Mouse (Mus musculus) splenic B cell, adult 2 months (primary cell): ENCODE data around the gene Laptm4a.
"Not testable (repeated sequence)": the region's sequence is repeated elsewhere in the genome, so short reads cannot be mapped to it uniquely, and the experiment has no call there.

Experiments used
- DNase-seq: peaks from one replicate; pipeline ENCODE4 v3.0.0-alpha.2; 2011; ENCODE audit warnings: low read depth, low spot score
- H3K27me3 ChIP-seq: 2 replicates; pipeline ENCODE4 v1.6.1; 2012; ENCODE audit warnings: mild to moderate bottlenecking, low read length, moderate library complexity, mixed read lengths; ENCODE audit not compliant: control insufficient read depth, poor library complexity, insufficient read depth, severe bottlenecking
- H3K36me3 ChIP-seq: 2 replicates; pipeline ENCODE4 v1.6.1; 2012; ENCODE audit warnings: mild to moderate bottlenecking, low read length, moderate library complexity, mixed read lengths; ENCODE audit not compliant: control insufficient read depth, poor library complexity, insufficient read depth, severe bottlenecking

Laptm4a gene

DNA sequence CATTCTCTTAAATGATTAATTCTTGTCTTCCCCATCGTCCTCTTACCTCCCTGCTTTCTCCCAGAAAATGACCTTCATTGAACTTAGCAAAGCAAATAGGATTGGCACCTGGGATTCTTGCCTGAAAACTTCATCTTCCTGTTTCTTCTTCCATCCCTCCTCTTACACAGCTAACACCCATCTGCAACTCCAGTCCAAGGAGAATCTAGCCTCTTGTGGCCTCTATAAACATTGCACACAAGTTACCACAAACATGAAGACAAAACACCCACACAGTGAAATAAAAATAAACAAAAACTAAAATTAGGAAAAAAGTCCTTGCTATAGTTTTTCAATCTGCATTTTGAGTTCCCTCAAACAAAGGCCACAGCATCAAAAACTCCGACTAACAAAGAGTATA, 2.1 kb downstream of the Laptm4a start:
- 0 out of 2 replicates have a peak, but pooled peaks cover 1% of the 10 kb centered on the region for H3K36me3 ChIP-seq
- H3K27me3 ChIP-seq = no peaks in the 10 kb centered on the region
- no peak for DNase-seq

GRCm38 (mm10) chr12:8927652-8928051, 6.2 kb downstream of the Laptm4a start:
- Histone ChIP-seq H3K36me3 (0 out of 2 replicates have a peak, but pooled peaks cover 1% of the 10 kb centered on the region), H3K27me3 (no peaks in the 10 kb centered on the region)
- peak; percentile 66 for DNase-seq

- 0 out of 2 replicates have a peak, but pooled peaks cover 1% of the 10 kb centered on the region for H3K36me3 ChIP-seq
- DNase-seq = no peak
- no peaks in the 10 kb centered on the region for H3K27me3 ChIP-seq
Observed at GRCm38 (mm10) chr12:8928766-8929165, 7.3 kb downstream of the Laptm4a start.

DNA sequence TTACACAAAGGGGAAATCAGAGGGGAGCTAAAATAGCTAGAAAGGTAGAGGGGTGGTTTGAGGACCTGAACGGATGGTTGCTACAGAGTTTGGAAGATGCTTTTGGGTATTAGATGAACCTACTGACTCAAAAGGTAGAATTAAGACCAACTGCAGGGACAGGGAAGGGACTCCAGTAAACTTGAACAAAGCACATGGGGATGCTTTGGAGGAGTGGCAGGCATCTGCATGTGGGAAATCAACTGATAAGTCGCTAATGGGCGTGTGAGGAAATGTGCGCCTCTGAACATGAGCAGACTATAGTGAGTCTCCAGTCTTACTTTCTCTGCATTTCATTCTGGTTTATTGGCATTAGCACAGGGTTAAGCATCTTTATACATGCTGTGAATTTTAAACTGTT, 9.6 kb downstream of the Laptm4a start:
- DNase-seq = no peak
- Histone ChIP-seq H3K36me3 (peaks cover 6% of the 10 kb centered on the region), H3K27me3 (no peaks in the 10 kb centered on the region)

GRCm38 (mm10) chr12:8935349-8935748, 13.9 kb downstream of the Laptm4a start:
- no peak for DNase-seq
- Histone ChIP-seq H3K36me3 (peaks cover 22% of the 10 kb centered on the region), H3K27me3 (no peaks in the 10 kb centered on the region)

DNA sequence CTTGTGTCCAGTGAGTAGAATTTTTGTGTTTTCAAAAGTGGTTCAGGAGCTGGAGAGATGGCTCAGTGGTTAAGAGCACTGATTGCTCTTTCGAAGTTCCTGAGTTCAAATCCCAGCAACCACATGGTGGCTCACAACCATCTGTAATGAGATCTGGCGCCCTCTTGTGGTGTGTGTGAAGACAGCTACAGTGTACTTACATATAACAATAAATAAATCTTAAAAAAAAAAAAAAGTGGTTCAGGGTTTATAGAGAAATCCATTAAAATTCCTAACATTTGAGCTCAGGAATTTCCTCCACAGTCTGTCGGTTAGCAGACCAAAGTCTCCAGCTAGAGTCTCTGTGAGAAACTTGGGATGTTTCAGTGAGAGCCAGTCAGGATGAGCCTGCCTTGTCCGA, 14.7 kb downstream of the Laptm4a start:
- H3K27me3 ChIP-seq = not testable (repeated sequence)
- peak; percentile 51 for DNase-seq
- peaks cover 22% of the 10 kb centered on the region for H3K36me3 ChIP-seq

GRCm38 (mm10) chr12:8939490-8939889, 18.0 kb downstream of the Laptm4a start:
- Histone ChIP-seq H3K36me3 (peaks cover 21% of the 10 kb centered on the region), H3K27me3 (no peaks in the 10 kb centered on the region)
- no peak for DNase-seq

GRCm38 (mm10) chr12:8940011-8941005, 18.8 kb downstream of the Laptm4a start:
- no peaks in the 10 kb centered on the region for H3K27me3 ChIP-seq
- no peak for DNase-seq
- peaks cover 18% of the 10 kb centered on the region for H3K36me3 ChIP-seq

DNA sequence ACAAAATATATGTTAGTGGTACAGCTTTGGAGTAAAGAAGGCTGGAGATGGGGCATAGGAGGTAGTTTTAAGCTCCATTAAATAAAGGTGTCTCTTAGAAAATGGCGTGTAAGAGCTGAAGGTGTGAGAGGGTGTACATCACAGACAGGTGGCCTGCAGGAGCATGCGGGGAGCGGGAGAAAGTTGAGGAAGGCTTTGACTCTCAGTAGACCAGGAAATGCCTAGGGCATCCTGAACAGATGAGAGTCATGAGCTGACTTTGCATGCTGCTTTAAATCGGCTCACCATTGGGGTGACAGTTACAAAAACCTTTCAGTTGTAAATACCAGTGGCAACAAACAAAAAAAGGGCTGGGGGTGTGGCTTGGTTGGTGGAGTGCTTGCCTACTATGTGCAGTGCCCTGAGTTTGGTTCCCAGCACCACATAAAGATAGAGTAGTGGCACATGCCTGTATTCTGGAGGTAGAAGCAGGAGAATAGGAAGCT, 19.7 kb downstream of the Laptm4a start:
- no peaks in the 10 kb centered on the region for H3K27me3 ChIP-seq
- DNase-seq = no peak
- peaks cover 16% of the 10 kb centered on the region for H3K36me3 ChIP-seq

DNA sequence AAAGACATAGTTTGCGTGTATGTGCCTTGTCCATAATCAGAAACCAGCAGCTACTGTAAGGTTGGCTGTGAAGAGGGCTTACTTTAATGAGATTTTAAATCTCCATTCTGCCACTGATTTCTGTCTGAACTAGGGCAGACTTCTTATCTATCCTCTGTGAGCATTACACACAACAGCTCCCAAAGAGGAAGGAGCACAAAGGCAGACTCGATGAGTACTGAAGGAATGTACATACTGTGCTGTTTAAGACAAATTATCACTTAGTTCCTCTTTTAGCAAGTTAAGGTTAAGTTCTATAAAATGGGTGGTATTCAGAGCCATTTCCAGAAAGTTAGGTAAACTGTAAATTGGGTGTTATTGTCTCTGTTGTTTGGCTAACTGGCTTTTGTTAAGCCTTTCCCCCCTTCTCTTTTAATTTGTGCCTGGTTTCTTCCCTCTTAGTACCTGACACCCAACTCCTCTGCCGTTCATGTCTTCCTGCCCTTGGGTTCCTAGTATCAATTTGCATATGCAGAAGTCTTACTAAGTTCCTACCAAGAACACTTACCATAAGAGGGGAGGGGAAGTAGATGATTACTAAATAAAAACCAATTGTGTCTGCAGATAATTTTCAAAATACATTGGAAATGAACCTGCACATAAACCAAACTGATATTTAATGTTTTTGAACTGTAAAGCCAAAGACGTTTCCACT, 20.4 kb downstream of the Laptm4a start:
- H3K36me3 ChIP-seq = peaks cover 10% of the 10 kb centered on the region
- H3K27me3 ChIP-seq = no peaks in the 10 kb centered on the region
- DNase-seq = peak; percentile 60

DNA sequence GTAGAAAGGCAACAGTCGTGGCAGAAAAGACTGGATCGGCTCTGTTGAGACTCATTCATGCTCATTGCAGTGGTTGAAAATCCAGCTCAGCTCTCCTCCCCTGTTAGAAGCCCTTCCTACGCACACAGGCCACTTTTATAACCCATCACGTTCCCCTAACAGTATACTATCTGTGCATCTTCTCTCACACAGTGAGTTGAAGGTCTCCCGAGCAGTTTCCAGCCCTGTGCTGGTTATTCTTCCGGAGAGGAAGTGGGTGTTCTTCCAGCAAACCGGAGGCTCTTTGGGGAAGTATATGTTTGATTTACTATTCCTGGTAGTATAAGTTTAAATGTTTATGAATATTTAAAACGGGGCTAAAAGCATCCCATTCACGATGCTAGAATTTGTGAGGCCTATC, 25.7 kb downstream of the Laptm4a start:
- no peak for DNase-seq
- Histone ChIP-seq H3K27me3 (no peaks in the 10 kb centered on the region), H3K36me3 (no peaks in the 10 kb centered on the region)

GRCm38 (mm10) chr12:8947714-8948464, 26.4 kb downstream of the Laptm4a start, which contains the start of gene Matn3:
Gene Matn3, plus strand, starts transcription at chr12:8947929.
- H3K36me3 ChIP-seq = no peaks in the 10 kb centered on the region
- no peaks in the 10 kb centered on the region for H3K27me3 ChIP-seq
- DNase-seq = peak; percentile 52

DNA sequence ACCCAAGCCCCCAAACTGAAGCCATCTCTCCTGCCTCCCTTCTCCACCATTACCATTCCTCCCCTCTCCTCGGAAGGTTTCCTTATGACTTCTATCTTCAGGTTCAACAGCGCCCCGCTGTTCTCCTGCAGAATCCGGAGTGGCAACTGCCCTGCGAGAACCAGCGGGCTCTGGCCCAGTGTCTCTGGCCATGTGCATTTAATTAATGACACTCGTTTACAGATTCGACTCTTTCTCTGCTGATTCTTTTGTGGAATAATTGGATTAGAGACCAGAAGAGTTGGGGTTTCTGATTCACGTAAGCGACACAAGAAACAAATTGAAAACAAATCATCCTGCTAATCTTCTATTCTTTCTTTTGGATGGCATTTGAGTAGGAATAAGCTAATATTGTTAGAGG, 31.7 kb downstream of the Laptm4a start:
- no peaks in the 10 kb centered on the region for H3K36me3 ChIP-seq
- no peak for DNase-seq
- H3K27me3 ChIP-seq = no peaks in the 10 kb centered on the region

GRCm38 (mm10) chr12:8954161-8954561, 32.7 kb downstream of the Laptm4a start:
- DNase-seq = no peak
- Histone ChIP-seq H3K27me3 (no peaks in the 10 kb centered on the region), H3K36me3 (no peaks in the 10 kb centered on the region)
